Mouse (Mus musculus): ENCODE results near the gene Gm49340.
"Not testable (repeated sequence)": the region's sequence is repeated elsewhere in the genome, so short reads cannot be mapped to it uniquely, and the experiment has no call there.

Gm49340 gene

DNA sequence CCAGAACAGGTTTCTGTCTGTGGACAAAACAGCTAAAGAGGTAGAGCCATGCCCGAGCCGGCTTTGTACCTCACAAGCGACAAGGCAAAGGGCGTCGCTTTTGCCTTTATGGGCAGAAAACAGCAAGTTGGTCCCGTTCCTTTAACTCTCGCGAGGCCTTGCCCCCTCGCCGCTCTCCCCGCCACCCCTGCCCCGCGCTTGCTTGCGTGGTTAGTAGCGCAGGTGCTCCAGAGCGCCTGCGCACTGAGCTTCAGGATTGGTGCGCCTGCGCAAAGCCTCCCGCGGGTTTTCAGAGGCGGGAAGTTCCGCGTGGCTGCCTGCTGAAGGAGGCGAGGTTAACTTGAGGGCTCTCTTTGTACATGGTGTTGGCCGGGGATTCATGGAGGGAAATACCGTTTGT is at the start of gene Gm49340, which contains the start of the genes Aspa and Spata22:
TSS of gene Gm49340 (plus strand) at position 300 of the 400 bp plus-strand sequence.
TSS of gene Aspa (minus strand) at position 155 of the 400 bp plus-strand sequence.
TSS of gene Spata22 (plus strand) at position 300 of the 400 bp plus-strand sequence.
- DNase-seq (ENCODE audit: low spot score in 2 of 2), result no peak

DNA sequence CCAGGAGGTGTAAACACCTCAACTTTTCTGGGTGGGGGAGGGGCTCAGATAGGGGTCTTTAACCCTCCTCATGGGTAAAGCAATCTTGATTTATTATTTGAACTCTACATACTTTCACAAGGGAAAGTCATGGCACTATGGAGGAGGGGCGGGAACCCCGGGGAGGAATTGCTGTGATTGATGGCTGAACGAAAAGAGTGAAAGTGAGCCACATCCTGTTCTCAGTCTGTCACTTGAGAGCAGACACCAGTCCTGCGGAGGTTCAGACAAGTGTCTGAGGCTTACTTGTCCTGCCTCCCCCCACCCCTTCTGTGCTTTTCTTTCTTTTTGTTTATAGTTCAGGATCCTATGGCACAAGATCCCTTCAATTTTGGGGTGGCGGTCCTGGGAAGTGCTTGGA is 48.8 kb upstream of the Gm49340 start:
- DNase-seq (ENCODE audit: low spot score in 2 of 2), result no peak

GRCm38 (mm10) chr11:73281528-73282027 is 48.0 kb upstream of the Gm49340 start:
- no peak for DNase-seq (ENCODE audit: low spot score in 2 of 2)

DNA sequence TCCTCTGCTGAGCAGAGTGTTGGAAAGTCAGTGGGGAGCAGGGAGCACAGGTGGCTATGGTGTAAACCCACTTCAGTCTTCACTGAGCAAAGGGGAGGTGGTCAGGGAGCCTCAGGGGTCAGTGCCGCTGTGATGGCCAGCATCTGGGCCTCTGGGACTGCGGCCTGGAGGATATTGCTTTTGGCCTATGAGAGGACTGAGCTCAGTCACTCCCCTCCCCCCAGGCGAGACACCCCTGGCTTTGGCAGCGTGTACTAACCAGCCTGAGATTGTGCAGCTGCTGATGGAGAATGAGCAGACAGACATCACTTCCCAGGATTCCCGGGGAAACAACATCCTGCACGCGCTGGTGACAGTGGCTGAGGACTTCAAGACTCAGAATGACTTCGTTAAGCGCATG is 46.2 kb upstream of the Gm49340 start:
- no peak for DNase-seq (ENCODE audit: low spot score in 2 of 2)

- DNase-seq (ENCODE audit: low spot score in 2 of 2), result no peak
These were observed 45.6 kb upstream of the Gm49340 start for GRCm38 (mm10) chr11:73283926-73284325.

GRCm38 (mm10) chr11:73284351-73284750 is 45.2 kb upstream of the Gm49340 start:
- no peak for DNase-seq (ENCODE audit: low spot score in 2 of 2)

GRCm38 (mm10) chr11:73289621-73290020 is 39.9 kb upstream of the Gm49340 start:
- DNase-seq (ENCODE audit: low spot score in 2 of 2), result no peak

DNA sequence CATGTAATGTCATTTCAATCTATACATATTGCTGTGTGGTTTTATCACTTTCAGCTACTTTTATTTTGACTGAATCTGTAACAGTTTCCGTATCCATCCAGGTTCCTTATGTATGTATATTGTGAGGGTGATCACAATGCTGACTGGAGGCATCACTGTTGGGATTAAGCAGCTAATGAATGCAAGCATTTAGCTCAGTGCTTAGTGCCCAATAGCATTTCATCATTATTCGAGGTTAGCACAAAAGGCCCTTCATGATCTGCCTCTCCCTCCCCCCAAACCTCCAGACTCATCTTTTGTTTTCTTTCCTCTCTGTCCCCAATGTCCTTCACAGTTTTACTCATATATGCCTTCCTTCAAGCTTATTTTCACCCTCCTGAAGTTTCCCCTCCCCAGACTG is 26.4 kb upstream of the Gm49340 start:
- no peak for DNase-seq (ENCODE audit: low spot score in 2 of 2)

DNA sequence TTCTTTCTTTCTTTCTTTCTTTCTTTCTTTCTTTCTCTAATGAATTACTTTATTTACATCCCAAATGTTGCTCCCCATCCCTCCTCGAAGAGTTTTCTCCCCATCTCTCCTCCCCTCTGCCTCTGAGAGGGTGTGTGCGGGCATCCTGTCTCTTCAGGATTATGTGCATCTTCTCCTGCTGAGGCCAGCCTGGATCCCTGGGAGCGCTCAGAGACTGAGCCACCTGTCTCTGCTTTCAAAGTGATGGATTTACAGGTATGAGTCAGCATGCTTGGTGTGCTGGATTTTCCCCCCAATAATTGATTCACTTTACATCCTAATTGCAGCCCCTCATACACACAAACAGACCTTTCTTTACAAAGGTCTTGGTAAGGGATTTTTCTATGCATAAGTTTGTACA is 13.6 kb upstream of the Gm49340 start:
- DNase-seq (ENCODE audit: low spot score in 2 of 2), result no peak

DNA sequence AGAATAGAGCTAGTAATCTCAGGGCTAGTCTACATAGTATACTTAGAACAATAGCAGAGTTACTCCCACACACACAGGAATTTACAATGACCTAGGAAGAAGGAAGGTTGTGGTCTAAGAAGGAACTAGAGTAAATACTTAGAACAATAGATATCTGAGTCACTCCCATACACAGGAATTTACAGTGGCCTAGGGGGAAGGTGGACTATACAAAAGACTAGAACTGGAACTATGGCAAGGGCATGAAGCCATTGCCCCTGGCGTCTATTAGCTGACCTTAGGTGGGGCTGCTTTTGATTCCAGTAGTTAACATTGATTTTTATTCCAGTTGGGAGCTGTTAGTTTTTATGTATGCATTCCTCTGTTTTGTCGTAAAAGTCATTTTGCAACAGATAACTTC is 11.0 kb upstream of the Gm49340 start:
- DNase-seq (ENCODE audit: low spot score in 2 of 2), result not testable (repeated sequence)

DNA sequence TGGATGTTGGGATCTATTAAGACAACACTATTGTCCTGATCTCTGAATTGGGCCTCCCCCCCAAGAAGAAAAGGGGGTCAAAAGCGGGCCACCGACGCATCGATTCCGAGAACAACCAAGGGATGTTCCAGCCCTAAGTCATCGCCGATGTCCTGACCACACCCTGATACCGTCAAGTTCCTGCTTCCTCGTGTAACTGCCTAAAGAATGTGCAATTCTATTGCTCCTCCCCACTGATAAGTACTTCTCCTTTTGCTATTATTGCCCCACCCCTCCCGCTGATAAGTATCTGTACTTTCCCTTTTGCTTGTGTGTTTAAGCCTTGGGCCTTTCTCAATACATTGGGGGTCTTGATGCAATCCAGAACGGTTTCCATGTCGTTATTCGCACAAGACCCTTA is 8.5 kb upstream of the Gm49340 start:
- DNase-seq (ENCODE audit: low spot score in 2 of 2), result not testable (repeated sequence)

GRCm38 (mm10) chr11:73323906-73324830 is 5.4 kb upstream of the Gm49340 start:
- DNase-seq (ENCODE audit: low spot score in 2 of 2), result no peak

GRCm38 (mm10) chr11:73326485-73326886 is 3.1 kb upstream of the Gm49340 start:
- DNase-seq (ENCODE audit: low spot score in 2 of 2), result no peak

DNA sequence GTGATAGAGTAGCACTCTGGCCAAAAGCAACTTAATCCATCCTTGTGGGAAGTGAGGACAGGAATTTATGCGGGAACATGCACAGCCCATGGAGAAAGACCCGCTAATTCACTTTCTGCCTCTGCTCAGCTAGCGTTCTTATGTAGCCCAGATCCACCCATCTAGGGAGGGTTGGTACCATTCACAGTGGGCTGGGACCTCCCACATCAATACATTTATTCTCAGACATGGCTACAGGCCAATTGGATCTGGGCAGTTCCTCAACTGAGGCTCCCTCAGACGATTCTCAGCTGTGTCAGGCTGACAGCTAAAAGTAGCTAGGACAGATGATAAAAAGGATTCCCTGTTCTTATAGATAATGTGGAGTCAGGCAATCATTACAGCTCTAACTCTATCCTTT is 2.2 kb upstream of the Gm49340 start:
- no peak for DNase-seq (ENCODE audit: low spot score in 2 of 2)

- no peak for DNase-seq (ENCODE audit: low spot score in 2 of 2)
These were observed 3.8 kb downstream of the Gm49340 start for GRCm38 (mm10) chr11:73333357-73333756.

DNA sequence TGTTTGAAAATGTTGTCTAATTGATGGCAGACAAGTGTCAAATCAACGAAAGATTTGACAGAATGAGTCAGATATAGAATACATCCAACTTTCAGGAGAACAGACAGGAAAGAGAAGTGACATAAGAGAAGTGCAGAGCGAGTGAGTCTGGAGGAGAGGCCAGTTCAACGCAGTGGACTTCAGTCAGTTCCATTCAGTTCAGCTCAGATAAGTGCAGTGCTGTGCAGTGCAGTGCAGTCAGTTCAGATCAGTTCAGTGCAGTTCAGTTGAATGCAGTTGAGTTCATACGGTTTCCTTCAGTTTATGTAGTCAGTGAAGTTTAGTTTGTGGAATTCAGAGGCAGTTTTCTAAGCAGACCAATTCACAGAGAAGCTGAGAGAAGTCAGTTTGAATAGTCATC is 7.4 kb downstream of the Gm49340 start:
- no peak for DNase-seq (ENCODE audit: low spot score in 2 of 2)

- DNase-seq (ENCODE audit: low spot score in 2 of 2), result no peak
These were observed 20.9 kb downstream of the Gm49340 start, which contains the start of gene Olfr20 for GRCm38 (mm10) chr11:73350483-73350882. Gene Olfr20, plus strand, starts transcription at chr11:73350783.

- no peak for DNase-seq (ENCODE audit: low spot score in 2 of 2)
These were observed 41.4 kb downstream of the Gm49340 start, which contains the start of gene Olfr376 for GRCm38 (mm10) chr11:73370946-73371345. Gene Olfr376, plus strand, starts transcription at chr11:73371246.

DNA sequence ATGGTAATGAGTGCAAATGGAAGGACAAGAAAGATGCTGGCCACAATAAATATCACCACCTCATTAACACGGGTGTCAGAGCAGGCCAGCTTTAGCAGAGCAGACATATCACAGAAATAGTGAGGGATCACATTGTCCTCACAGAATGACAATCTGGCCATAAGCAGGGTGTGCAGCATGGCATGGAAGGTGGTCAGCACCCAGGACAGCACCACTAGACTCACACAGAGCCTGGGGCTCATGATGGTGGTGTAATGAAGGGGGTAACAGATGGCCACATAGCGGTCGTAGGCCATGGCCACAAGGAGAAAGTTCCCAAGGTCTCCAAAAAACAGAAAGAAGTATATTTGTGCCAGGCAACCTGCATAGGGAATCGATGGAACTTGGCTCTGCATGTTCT is 65.8 kb downstream of the Gm49340 start:
- DNase-seq (ENCODE audit: low spot score in 2 of 2), result no peak

- no peak for DNase-seq (ENCODE audit: low spot score in 2 of 2)
These were observed 70.0 kb downstream of the Gm49340 start, which contains the start of gene Olfr1 for GRCm38 (mm10) chr11:73399514-73399913. Gene Olfr1, minus strand, starts transcription at chr11:73399614.

Data from spleen, postnatal 14 days (tissue).